Mouse (Mus musculus): ENCODE results near the gene Itk. TPM values are rescaled to one million over a fixed set of nuclear protein-coding genes. Genes with fewer than 3 reads are reported as not detected.

Itk gene
- total and polyA plus RNA-seq, 2 experiments from 2014 or later, result 0.05 to 0.19 TPM

DNA sequence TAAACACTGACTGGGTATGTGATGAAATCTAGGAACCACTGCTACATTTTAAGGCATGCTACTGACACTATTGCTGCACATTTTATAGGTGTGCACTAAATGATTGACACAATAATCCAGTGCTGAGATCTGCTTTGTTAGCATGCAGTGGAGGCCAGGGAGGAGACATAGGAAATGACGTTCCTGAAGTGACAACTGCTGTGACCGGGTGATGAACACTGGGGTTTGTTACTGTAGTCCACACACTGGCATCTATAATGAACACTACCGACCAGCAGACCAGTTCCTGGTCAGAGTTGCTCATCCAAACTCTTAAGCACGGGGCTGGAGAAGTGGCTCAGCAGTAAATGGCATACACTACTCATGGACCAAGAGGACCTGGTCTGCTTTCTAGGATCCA lies 4.1 kb upstream of the Itk start:
- TF ChIP-seq CTCF (IDR thresholded peaks at IDR 0.05; ENCODE audit: low read depth), result no peak

GRCm38 (mm10) chr11:46392890-46393289 lies 3.6 kb upstream of the Itk start:
- Histone ChIP-seq H3K4me3 (ENCODE audit: low read depth, low read length) (no peak overlapping the region), H3K36me3 (ENCODE audit: insufficient read depth) (no peaks in the 10 kb centered on the region), H3K27ac (ENCODE audit: low read depth, low read length) (no peak overlapping the region), H3K4me1 (ENCODE audit: insufficient read depth) (no peaks in the 10 kb centered on the region), H3K4me2 (ENCODE audit: low read depth) (no peak overlapping the region), H3K27me3 (ENCODE audit: insufficient read depth, low read length) (no peaks in the 10 kb centered on the region), H3K9me3 (ENCODE audit: low read length) (no peaks in the 10 kb centered on the region), H3K9ac (no peak overlapping the region)
- WGBS, result 90% methylated on average over 7 of the region's 7 CpGs
- no peak for TF ChIP-seq CTCF (IDR thresholded peaks at IDR 0.05; ENCODE audit: low read depth)
- ATAC-seq, result no peak
- no peak for DNase-seq

More for the DNA sequence above, 4.1 kb upstream of the Itk start:
- Histone ChIP-seq H3K9me3 (ENCODE audit: low read length) (no peaks in the 10 kb centered on the region), H3K27me3 (ENCODE audit: insufficient read depth, low read length) (no peaks in the 10 kb centered on the region), H3K4me2 (ENCODE audit: low read depth) (no peak overlapping the region), H3K36me3 (ENCODE audit: insufficient read depth) (no peaks in the 10 kb centered on the region), H3K27ac (ENCODE audit: low read depth, low read length) (no peak overlapping the region), H3K4me1 (ENCODE audit: insufficient read depth) (no peaks in the 10 kb centered on the region), H3K9ac (no peak overlapping the region), H3K4me3 (ENCODE audit: low read depth, low read length) (no peak overlapping the region)
- WGBS, result 88% methylated on average over 4 of the region's 4 CpGs
- DNase-seq (no peak), ATAC-seq (no peak)

GRCm38 (mm10) chr11:46390621-46391020 lies 1.3 kb upstream of the Itk start:
- Histone ChIP-seq H3K9me3 (ENCODE audit: low read length) (no peaks in the 10 kb centered on the region), H3K36me3 (ENCODE audit: insufficient read depth) (no peaks in the 10 kb centered on the region), H3K4me3 (ENCODE audit: low read depth, low read length) (no peak overlapping the region), H3K4me1 (ENCODE audit: insufficient read depth) (no peaks in the 10 kb centered on the region), H3K4me2 (ENCODE audit: low read depth) (no peak overlapping the region), H3K27me3 (ENCODE audit: insufficient read depth, low read length) (no peaks in the 10 kb centered on the region), H3K9ac (no peak overlapping the region), H3K27ac (ENCODE audit: low read depth, low read length) (no peak overlapping the region)
- WGBS, result 22% methylated on average over 3 of the region's 3 CpGs
- DNase-seq, result no peak
- no peak for TF ChIP-seq CTCF (IDR thresholded peaks at IDR 0.05; ENCODE audit: low read depth)
- ATAC-seq, result no peak

- ATAC-seq, result no peak
- DNase-seq, result no peak
- no peak overlapping the region for H3K9ac ChIP-seq
- H3K36me3 ChIP-seq (ENCODE audit: insufficient read depth), result no peaks in the 10 kb centered on the region
- H3K9me3 ChIP-seq (ENCODE audit: low read length), result no peaks in the 10 kb centered on the region
- no peak for TF ChIP-seq CTCF (IDR thresholded peaks at IDR 0.05; ENCODE audit: low read depth)
- WGBS, result 76% methylated on average over 6 of the region's 6 CpGs
- H3K4me3 ChIP-seq (ENCODE audit: low read depth, low read length), result no peak overlapping the region
- H3K27me3 ChIP-seq (ENCODE audit: insufficient read depth, low read length), result no peaks in the 10 kb centered on the region
- H3K4me1 ChIP-seq (ENCODE audit: insufficient read depth), result no peaks in the 10 kb centered on the region
- no peak overlapping the region for H3K27ac ChIP-seq (ENCODE audit: low read depth, low read length)
- no peak overlapping the region for H3K4me2 ChIP-seq (ENCODE audit: low read depth)
These were observed 877 bp downstream of the Itk start for GRCm38 (mm10) chr11:46388438-46388837.

- no peak overlapping the region for H3K9ac ChIP-seq
- H3K4me3 ChIP-seq (ENCODE audit: low read depth, low read length), result no peak overlapping the region
- 91% methylated on average over 8 of the region's 8 CpGs for WGBS
- H3K9me3 ChIP-seq (ENCODE audit: low read length), result no peaks in the 10 kb centered on the region
- H3K4me1 ChIP-seq (ENCODE audit: insufficient read depth), result no peaks in the 10 kb centered on the region
- no peaks in the 10 kb centered on the region for H3K36me3 ChIP-seq (ENCODE audit: insufficient read depth)
- TF ChIP-seq CTCF (IDR thresholded peaks at IDR 0.05; ENCODE audit: low read depth), result no peak
- ATAC-seq (no peak), DNase-seq (no peak)
- no peak overlapping the region for H3K4me2 ChIP-seq (ENCODE audit: low read depth)
- no peaks in the 10 kb centered on the region for H3K27me3 ChIP-seq (ENCODE audit: insufficient read depth, low read length)
- no peak overlapping the region for H3K27ac ChIP-seq (ENCODE audit: low read depth, low read length)
These were observed 2.3 kb downstream of the Itk start for GRCm38 (mm10) chr11:46387061-46387460.

DNA sequence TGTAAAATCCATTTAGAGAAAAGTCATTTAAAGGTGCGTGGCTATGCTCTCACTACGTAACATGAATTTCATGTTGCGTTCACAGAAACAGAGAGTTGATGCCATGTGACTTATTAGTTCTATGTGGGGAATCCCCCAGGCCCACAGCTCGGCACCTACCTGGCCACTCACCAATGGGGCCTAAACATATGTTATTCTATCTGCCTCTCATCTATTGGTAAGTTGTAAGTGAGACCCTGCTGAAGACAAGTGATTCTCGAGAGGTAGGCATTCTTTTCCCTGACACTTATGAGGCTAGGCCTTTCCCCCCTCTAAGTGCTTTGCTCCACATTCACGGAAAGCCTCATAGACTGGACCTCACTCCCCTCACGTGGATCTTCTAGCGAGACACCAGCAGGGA lies 2.8 kb downstream of the Itk start:
- Histone ChIP-seq H3K4me2 (ENCODE audit: low read depth) (no peak overlapping the region), H3K9me3 (ENCODE audit: low read length) (no peaks in the 10 kb centered on the region), H3K4me1 (ENCODE audit: insufficient read depth) (no peaks in the 10 kb centered on the region), H3K27ac (ENCODE audit: low read depth, low read length) (no peak overlapping the region), H3K4me3 (ENCODE audit: low read depth, low read length) (no peak overlapping the region), H3K9ac (no peak overlapping the region), H3K36me3 (ENCODE audit: insufficient read depth) (no peaks in the 10 kb centered on the region), H3K27me3 (ENCODE audit: insufficient read depth, low read length) (no peaks in the 10 kb centered on the region)
- TF ChIP-seq CTCF (IDR thresholded peaks at IDR 0.05; ENCODE audit: low read depth), result no peak
- WGBS, result 89% methylated on average over 8 of the region's 8 CpGs
- DNase-seq (no peak), ATAC-seq (no peak)

GRCm38 (mm10) chr11:46384925-46385324 lies 4.4 kb downstream of the Itk start:
- DNase-seq, result no peak
- no peak overlapping the region for H3K27ac ChIP-seq (ENCODE audit: low read depth, low read length)
- whole genome bisulfite sequencing, result 78% methylated on average over 2 of the region's 2 CpGs
- H3K4me2 ChIP-seq (ENCODE audit: low read depth), result no peak overlapping the region
- H3K9me3 ChIP-seq (ENCODE audit: low read length), result no peaks in the 10 kb centered on the region
- no peak overlapping the region for H3K4me3 ChIP-seq (ENCODE audit: low read depth, low read length)
- no peak for ATAC-seq
- no peaks in the 10 kb centered on the region for H3K36me3 ChIP-seq (ENCODE audit: insufficient read depth)
- no peaks in the 10 kb centered on the region for H3K4me1 ChIP-seq (ENCODE audit: insufficient read depth)
- H3K9ac ChIP-seq, result no peak overlapping the region
- no peaks in the 10 kb centered on the region for H3K27me3 ChIP-seq (ENCODE audit: insufficient read depth, low read length)
- no peak for TF ChIP-seq CTCF (IDR thresholded peaks at IDR 0.05; ENCODE audit: low read depth)

GRCm38 (mm10) chr11:46382466-46382865 lies 6.8 kb downstream of the Itk start:
- no peaks in the 10 kb centered on the region for H3K4me1 ChIP-seq (ENCODE audit: insufficient read depth)
- ATAC-seq (no peak), DNase-seq (no peak)
- no peaks in the 10 kb centered on the region for H3K36me3 ChIP-seq (ENCODE audit: insufficient read depth)
- H3K27me3 ChIP-seq (ENCODE audit: insufficient read depth, low read length), result no peaks in the 10 kb centered on the region
- 91% methylated on average over 4 of the region's 4 CpGs for WGBS
- no peak overlapping the region for H3K4me2 ChIP-seq (ENCODE audit: low read depth)
- no peak overlapping the region for H3K9ac ChIP-seq
- TF ChIP-seq CTCF (IDR thresholded peaks at IDR 0.05; ENCODE audit: low read depth), result no peak
- H3K9me3 ChIP-seq (ENCODE audit: low read length), result no peaks in the 10 kb centered on the region
- no peak overlapping the region for H3K4me3 ChIP-seq (ENCODE audit: low read depth, low read length)
- no peak overlapping the region for H3K27ac ChIP-seq (ENCODE audit: low read depth, low read length)
